Mouse (Mus musculus): ENCODE measurements around the gene Edn3. TPM values are rescaled to one million over a fixed set of nuclear protein-coding genes. Genes with fewer than 3 reads are reported as not detected.

Gene Edn3
- polyA plus RNA-seq, 1 experiment from 2014 or later: 11.1 TPM

- peaks cover 20% of the 10 kb centered on the region for H3K27me3 ChIP-seq
- H3K4me3 ChIP-seq: peak overlapping the region; percentile 11
- H3K4me1 ChIP-seq: peaks cover 13% of the 10 kb centered on the region
- no peaks in the 10 kb centered on the region for H3K36me3 ChIP-seq
- no peaks in the 10 kb centered on the region for H3K9me3 ChIP-seq (replicated peaks)
- no peak for ATAC-seq (ENCODE audit: low FRiP score)
- H3K9ac ChIP-seq: 0 out of 2 replicates have a peak overlapping the region, but pooled peaks have one; percentile 47
- peak overlapping the region; percentile 77 for H3K4me2 ChIP-seq (replicated peaks)
- 49% methylated on average over 6 of the region's 6 CpGs for WGBS
- H3K27ac ChIP-seq: no peak overlapping the region
Measured at GRCm38 (mm10) chr2:174761452-174762101, 1.2 kb downstream of the Edn3 start.

DNA sequence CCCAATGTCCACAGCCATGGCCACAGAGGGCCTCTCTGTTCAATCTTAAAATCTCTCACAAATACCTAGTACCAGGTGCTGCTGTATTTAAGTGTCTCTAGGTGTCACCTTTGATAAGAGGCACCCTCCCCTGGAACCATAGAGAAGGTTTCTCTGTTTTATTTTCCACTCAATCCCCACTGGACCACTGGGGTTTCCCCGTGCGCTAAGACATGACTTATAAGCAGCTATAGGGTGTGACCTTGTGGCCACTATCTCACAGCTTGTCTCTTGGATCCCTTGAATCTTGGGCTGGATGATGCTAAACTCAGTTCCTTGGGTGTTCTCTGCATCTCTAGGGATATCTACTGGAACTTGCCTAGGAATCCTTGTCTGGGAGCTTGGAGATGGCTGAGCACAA, 1.9 kb downstream of the Edn3 start:
- no peak overlapping the region for H3K4me3 ChIP-seq
- no peaks in the 10 kb centered on the region for H3K36me3 ChIP-seq
- H3K4me1 ChIP-seq: peaks cover 13% of the 10 kb centered on the region
- H3K27ac ChIP-seq: no peak overlapping the region
- H3K9ac ChIP-seq: no peak overlapping the region
- H3K4me2 ChIP-seq (replicated peaks): no peak overlapping the region
- WGBS: 89% methylated on average over 2 of the region's 2 CpGs
- H3K27me3 ChIP-seq: peaks cover 20% of the 10 kb centered on the region
- ATAC-seq (ENCODE audit: low FRiP score): no peak
- H3K9me3 ChIP-seq (replicated peaks): no peaks in the 10 kb centered on the region

DNA sequence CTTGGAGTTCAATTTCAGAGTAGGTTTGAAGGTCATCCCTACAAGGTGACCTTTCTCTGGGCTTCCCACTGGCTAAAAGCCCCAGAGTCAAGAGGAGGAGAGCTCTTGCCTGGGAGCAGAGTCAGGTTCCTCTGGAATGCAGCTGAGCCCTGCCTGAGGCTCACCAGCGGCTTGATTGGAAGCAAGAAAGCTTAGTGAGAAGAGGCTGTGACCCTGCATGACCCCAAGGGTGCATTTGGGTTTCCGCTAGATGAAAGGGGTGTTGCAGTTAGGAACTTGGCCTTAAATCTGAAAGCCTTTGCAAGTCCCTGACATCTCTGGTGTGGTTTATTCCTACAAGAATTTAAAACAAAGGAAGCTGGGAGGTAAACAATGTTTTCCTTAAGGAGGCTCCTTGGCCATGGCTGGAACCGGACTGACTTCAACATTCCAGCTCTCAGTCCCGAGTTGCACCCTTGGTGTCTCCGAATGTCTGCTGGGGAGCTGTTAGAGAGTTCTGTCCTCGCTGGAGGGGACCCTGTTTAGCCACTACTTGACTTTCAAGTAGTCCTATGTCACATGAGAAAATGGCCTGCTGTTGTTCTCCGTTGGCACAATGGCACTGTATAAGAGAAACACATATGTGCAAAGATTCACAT, 8.6 kb downstream of the Edn3 start:
- H3K9ac ChIP-seq: no peak overlapping the region
- H3K9me3 ChIP-seq (replicated peaks): no peaks in the 10 kb centered on the region
- 54% methylated on average over 7 of the region's 7 CpGs for whole genome bisulfite sequencing
- no peak overlapping the region for H3K27ac ChIP-seq
- H3K4me2 ChIP-seq (replicated peaks): no peak overlapping the region
- H3K4me3 ChIP-seq: no peak overlapping the region
- H3K4me1 ChIP-seq: no peaks in the 10 kb centered on the region
- ATAC-seq (ENCODE audit: low FRiP score): no peak
- H3K27me3 ChIP-seq: no peaks in the 10 kb centered on the region
- H3K36me3 ChIP-seq: no peaks in the 10 kb centered on the region

GRCm38 (mm10) chr2:174774177-174775111, 14.0 kb downstream of the Edn3 start:
- ATAC-seq (ENCODE audit: low FRiP score): no peak
- Histone ChIP-seq H3K4me2 (replicated peaks) (no peak overlapping the region), H3K9me3 (replicated peaks) (no peaks in the 10 kb centered on the region), H3K4me1 (no peaks in the 10 kb centered on the region), H3K9ac (no peak overlapping the region), H3K27ac (no peak overlapping the region), H3K27me3 (no peaks in the 10 kb centered on the region), H3K36me3 (no peaks in the 10 kb centered on the region), H3K4me3 (no peak overlapping the region)
- WGBS: 62% methylated on average over 10 of the region's 10 CpGs

- Histone ChIP-seq H3K9ac (no peak overlapping the region), H3K27ac (no peak overlapping the region), H3K9me3 (replicated peaks) (no peaks in the 10 kb centered on the region), H3K4me1 (peaks cover 5% of the 10 kb centered on the region; the same call in 1 of the 2 replicates), H3K36me3 (no peaks in the 10 kb centered on the region), H3K4me2 (replicated peaks) (no peak overlapping the region), H3K27me3 (no peaks in the 10 kb centered on the region), H3K4me3 (no peak overlapping the region)
- ATAC-seq (ENCODE audit: low FRiP score): no peak
- WGBS: 73% methylated on average over 4 of the region's 4 CpGs
Measured at GRCm38 (mm10) chr2:174782016-174782415, 21.6 kb downstream of the Edn3 start.

- ATAC-seq (ENCODE audit: low FRiP score): no peak
- H3K27ac ChIP-seq: no peak overlapping the region
- H3K9me3 ChIP-seq (replicated peaks): no peaks in the 10 kb centered on the region
- 59% methylated on average over 5 of the region's 5 CpGs for WGBS
- H3K9ac ChIP-seq: no peak overlapping the region
- peaks cover 5% of the 10 kb centered on the region; the same call in 1 of the 2 replicates for H3K4me1 ChIP-seq
- H3K27me3 ChIP-seq: no peaks in the 10 kb centered on the region
- H3K4me2 ChIP-seq (replicated peaks): no peak overlapping the region
- no peak overlapping the region for H3K4me3 ChIP-seq
- H3K36me3 ChIP-seq: no peaks in the 10 kb centered on the region
Measured at GRCm38 (mm10) chr2:174782880-174783279, 22.5 kb downstream of the Edn3 start.

GRCm38 (mm10) chr2:174788830-174789229, 28.4 kb downstream of the Edn3 start:
- Histone ChIP-seq H3K4me3 (no peak overlapping the region), H3K9me3 (replicated peaks) (no peaks in the 10 kb centered on the region), H3K27me3 (no peaks in the 10 kb centered on the region), H3K36me3 (no peaks in the 10 kb centered on the region), H3K9ac (no peak overlapping the region), H3K27ac (no peak overlapping the region), H3K4me2 (replicated peaks) (no peak overlapping the region), H3K4me1 (no peaks in the 10 kb centered on the region)
- no peak for ATAC-seq (ENCODE audit: low FRiP score)

- ATAC-seq (ENCODE audit: low FRiP score): no peak
- Histone ChIP-seq H3K4me3 (no peak overlapping the region), H3K9ac (no peak overlapping the region), H3K27ac (no peak overlapping the region), H3K27me3 (no peaks in the 10 kb centered on the region), H3K4me1 (no peaks in the 10 kb centered on the region), H3K4me2 (replicated peaks) (no peak overlapping the region), H3K9me3 (replicated peaks) (no peaks in the 10 kb centered on the region), H3K36me3 (no peaks in the 10 kb centered on the region)
- WGBS: 88% methylated on average over 8 of the region's 8 CpGs
Measured at GRCm38 (mm10) chr2:174792436-174793125, 32.2 kb downstream of the Edn3 start.

DNA sequence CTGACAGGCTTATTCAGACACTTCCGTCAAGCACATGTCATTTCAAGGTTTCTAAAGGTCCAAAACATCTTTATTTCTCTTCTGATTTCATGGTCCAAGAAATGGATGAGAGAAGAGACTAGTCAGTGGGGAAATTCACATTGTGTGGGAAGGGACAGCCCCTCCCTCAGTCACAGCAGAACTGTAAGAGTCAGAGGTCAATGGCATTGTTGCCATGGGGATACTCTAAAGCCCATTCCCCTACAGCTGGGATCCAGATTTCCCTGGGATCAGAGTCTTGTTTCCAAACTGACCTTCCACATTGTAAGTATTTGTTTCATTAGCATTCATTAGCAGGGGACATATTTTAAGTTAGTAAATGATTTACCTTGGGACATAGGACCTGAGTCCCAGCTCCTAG, 32.8 kb downstream of the Edn3 start:
- H3K36me3 ChIP-seq: no peaks in the 10 kb centered on the region
- no peak overlapping the region for H3K4me2 ChIP-seq (replicated peaks)
- H3K9me3 ChIP-seq (replicated peaks): no peaks in the 10 kb centered on the region
- WGBS: 58% methylated on average over 1 of the region's 1 CpGs
- H3K27me3 ChIP-seq: no peaks in the 10 kb centered on the region
- H3K4me1 ChIP-seq: no peaks in the 10 kb centered on the region
- no peak for ATAC-seq (ENCODE audit: low FRiP score)
- no peak overlapping the region for H3K27ac ChIP-seq
- H3K4me3 ChIP-seq: no peak overlapping the region
- no peak overlapping the region for H3K9ac ChIP-seq

DNA sequence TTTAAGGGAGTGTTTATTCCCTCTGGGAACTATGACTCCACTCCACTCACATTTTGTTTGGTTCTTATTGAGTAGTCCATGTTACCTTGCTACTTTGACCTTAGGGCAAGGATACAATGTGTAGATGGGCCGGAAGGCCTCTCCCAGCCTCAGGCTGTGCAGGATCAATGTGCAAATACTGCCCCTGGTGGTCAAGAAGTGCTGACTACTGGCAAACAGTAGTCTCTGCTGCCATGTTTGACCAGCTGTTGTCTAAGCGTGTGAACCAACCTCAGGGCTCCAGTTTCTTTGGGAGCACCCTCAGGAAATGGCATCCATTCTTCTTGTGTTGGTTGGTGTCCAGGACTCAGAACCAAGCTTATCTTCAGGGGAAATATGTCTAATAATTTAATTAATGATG, 36.6 kb downstream of the Edn3 start:
- no peaks in the 10 kb centered on the region for H3K36me3 ChIP-seq
- no peaks in the 10 kb centered on the region for H3K9me3 ChIP-seq (replicated peaks)
- ATAC-seq (ENCODE audit: low FRiP score): no peak
- no peak overlapping the region for H3K4me2 ChIP-seq (replicated peaks)
- H3K27ac ChIP-seq: no peak overlapping the region
- WGBS: 70% methylated on average over 2 of the region's 2 CpGs
- no peak overlapping the region for H3K4me3 ChIP-seq
- no peak overlapping the region for H3K9ac ChIP-seq
- H3K4me1 ChIP-seq: no peaks in the 10 kb centered on the region
- H3K27me3 ChIP-seq: no peaks in the 10 kb centered on the region

GRCm38 (mm10) chr2:174797495-174798068, 37.2 kb downstream of the Edn3 start:
- H3K4me2 ChIP-seq (replicated peaks): no peak overlapping the region
- no peaks in the 10 kb centered on the region for H3K27me3 ChIP-seq
- ATAC-seq (ENCODE audit: low FRiP score): no peak
- 79% methylated on average over 4 of the region's 4 CpGs for WGBS
- H3K36me3 ChIP-seq: no peaks in the 10 kb centered on the region
- H3K4me3 ChIP-seq: no peak overlapping the region
- H3K27ac ChIP-seq: no peak overlapping the region
- no peaks in the 10 kb centered on the region for H3K4me1 ChIP-seq
- H3K9me3 ChIP-seq (replicated peaks): no peaks in the 10 kb centered on the region
- H3K9ac ChIP-seq: no peak overlapping the region

DNA sequence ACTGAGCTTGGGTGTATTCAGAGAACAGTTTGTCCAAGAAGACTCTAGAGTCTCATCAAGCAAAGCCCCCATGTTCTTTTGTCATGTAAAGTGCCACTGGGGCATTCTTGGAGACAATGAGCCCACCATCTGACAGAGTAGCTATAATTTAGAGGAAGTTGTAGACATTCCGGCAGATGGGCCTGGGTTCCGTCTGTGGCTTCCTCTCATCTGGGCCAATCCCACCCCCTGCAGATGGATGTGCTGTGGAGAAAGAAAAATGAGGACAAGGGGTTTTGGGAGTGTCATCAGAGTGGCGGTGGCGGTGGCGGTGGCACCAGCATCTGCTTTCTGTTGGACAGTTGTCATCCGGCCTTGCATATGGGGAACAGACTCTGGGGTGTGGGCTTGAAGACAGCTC, 42.0 kb downstream of the Edn3 start:
- Histone ChIP-seq H3K4me2 (replicated peaks) (no peak overlapping the region), H3K9ac (no peak overlapping the region), H3K36me3 (no peaks in the 10 kb centered on the region), H3K9me3 (replicated peaks) (peaks cover 5% of the 10 kb centered on the region; the same call in 1 of the 2 replicates), H3K27me3 (no peaks in the 10 kb centered on the region), H3K4me3 (no peak overlapping the region), H3K4me1 (no peaks in the 10 kb centered on the region), H3K27ac (no peak overlapping the region)
- 83% methylated on average over 6 of the region's 6 CpGs for WGBS
- no peak for ATAC-seq (ENCODE audit: low FRiP score)

Data from hindbrain, embryonic 12.5 days (tissue).